Mouse (Mus musculus): ENCODE measurements at regions not wholly inside any gene's neighbourhood (a gene's known extent, or its start where the extent isn't known, plus 50 kb on each side); places are given as distances from the start of the nearest gene placed in this dataset.
A peak's percentile ranks its signal among the peaks of the same experiment; 100 is the strongest.
"Not testable (repeated sequence)": the region's sequence is repeated elsewhere in the genome, so short reads cannot be mapped to it uniquely, and the experiment has no call there.

DNA sequence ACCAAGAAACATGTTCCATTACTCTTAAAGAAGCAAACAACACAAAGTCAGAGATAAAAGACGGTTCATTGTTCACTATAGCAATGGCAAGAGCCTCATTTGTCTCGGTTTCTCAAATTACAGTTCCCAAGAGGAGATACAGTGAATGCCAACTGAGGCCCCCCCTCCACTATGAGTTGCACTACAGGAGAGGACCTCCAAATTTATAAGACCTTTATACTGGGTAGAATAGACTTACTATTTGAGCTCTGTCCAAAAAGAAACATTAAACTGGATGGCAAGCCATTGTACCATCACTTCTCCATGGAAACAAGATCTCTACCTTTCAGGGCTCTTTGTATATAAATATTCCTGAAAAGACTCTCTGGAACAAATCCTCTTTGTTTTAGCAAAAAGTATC lies 66.4 kb downstream of the Fundc1 start:
- H3K9me3 ChIP-seq (ENCODE audit: low read length), result no peaks in the 10 kb centered on the region
- 73% methylated on average over 2 of the region's 2 CpGs for WGBS
- TF ChIP-seq CTCF (IDR thresholded peaks at IDR 0.05), result no peak
- H3K4me1 ChIP-seq (ENCODE audit: insufficient read depth, low read length), result no peaks in the 10 kb centered on the region
- H3K27ac ChIP-seq (ENCODE audit: low read depth, low read length), result no peak overlapping the region
- no peaks in the 10 kb centered on the region for H3K36me3 ChIP-seq (ENCODE audit: insufficient read depth, low read length)
- no peak overlapping the region for H3K9ac ChIP-seq (replicated peaks; ENCODE audit: low read length, poor library complexity, severe bottlenecking)
- no peak overlapping the region for H3K4me2 ChIP-seq (ENCODE audit: low read depth, low read length, poor library complexity, severe bottlenecking)
- H3K27me3 ChIP-seq (ENCODE audit: insufficient read depth, low read length), result no peaks in the 10 kb centered on the region
- H3K4me3 ChIP-seq (ENCODE audit: low read depth, low read length), result no peak overlapping the region
- ATAC-seq (ENCODE audit: low FRiP score) (no peak), DNase-seq (ENCODE audit: low spot score) (no peak)

DNA sequence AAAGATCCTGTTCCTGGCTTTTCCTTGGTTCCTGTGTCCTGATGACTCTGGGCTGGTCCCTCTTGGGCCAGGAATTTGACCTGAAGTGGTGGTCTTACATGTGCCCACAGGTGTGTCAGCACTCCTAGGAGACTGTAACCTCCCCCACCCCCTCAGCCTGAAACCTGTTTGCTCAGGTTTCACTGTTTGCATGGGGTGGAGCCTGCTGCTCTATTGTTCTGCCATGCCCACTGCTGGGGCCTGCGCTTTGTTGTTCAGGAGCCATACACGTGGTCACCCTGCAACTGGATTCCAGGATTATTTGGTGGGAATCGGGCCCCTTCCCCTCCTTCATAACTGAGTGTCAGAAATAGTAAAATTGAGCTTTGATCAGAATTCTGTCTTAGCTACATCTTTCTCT lies 99.0 kb downstream of the Fundc1 start:
- ATAC-seq (ENCODE audit: low FRiP score); H3K9ac ChIP-seq (replicated peaks; ENCODE audit: low read length, poor library complexity, severe bottlenecking); DNase-seq (ENCODE audit: low spot score); H3K9me3 ChIP-seq (ENCODE audit: low read length); H3K36me3 ChIP-seq (ENCODE audit: insufficient read depth, low read length); H3K4me3 ChIP-seq (ENCODE audit: low read depth, low read length); H3K4me1 ChIP-seq (ENCODE audit: insufficient read depth, low read length); H3K27ac ChIP-seq (ENCODE audit: low read depth, low read length); H3K27me3 ChIP-seq (ENCODE audit: insufficient read depth, low read length); H3K4me2 ChIP-seq (ENCODE audit: low read depth, low read length, poor library complexity, severe bottlenecking): not testable (repeated sequence)
- 52% methylated on average over 3 of the region's 3 CpGs for WGBS

DNA sequence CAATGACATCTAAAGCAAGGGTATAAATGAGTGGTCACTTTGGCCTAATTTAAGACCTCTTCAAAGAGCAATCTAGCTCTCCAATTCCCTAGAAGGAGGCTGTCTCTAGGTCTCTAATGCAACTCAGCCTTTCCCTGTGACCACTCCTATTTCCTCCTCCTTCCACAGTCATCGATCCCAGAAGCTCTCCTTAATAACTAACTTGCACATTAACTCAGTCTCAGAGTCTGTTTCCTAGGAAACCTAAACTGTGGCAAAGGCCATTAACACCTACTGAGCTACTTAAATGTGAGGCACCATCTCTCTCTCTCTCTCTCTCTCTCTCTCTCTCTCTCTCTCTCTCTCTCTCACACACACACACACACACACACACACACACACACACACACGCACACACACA lies 115.6 kb downstream of the Fundc1 start:
- Histone ChIP-seq H3K36me3 (ENCODE audit: insufficient read depth, low read length) (no peaks in the 10 kb centered on the region), H3K9ac (replicated peaks; ENCODE audit: low read length, poor library complexity, severe bottlenecking) (no peak overlapping the region), H3K4me3 (ENCODE audit: low read depth, low read length) (no peak overlapping the region), H3K27me3 (ENCODE audit: insufficient read depth, low read length) (no peaks in the 10 kb centered on the region), H3K9me3 (ENCODE audit: low read length) (no peaks in the 10 kb centered on the region), H3K4me1 (ENCODE audit: insufficient read depth, low read length) (no peaks in the 10 kb centered on the region), H3K27ac (ENCODE audit: low read depth, low read length) (no peak overlapping the region), H3K4me2 (ENCODE audit: low read depth, low read length, poor library complexity, severe bottlenecking) (no peak overlapping the region)
- DNase-seq (ENCODE audit: low spot score), result peak; percentile 12
- TF ChIP-seq CTCF (IDR thresholded peaks at IDR 0.05), result no peak
- WGBS, result 60% methylated on average over 2 of the region's 2 CpGs
- ATAC-seq (ENCODE audit: low FRiP score), result 0 out of 2 replicates have a peak, but pooled peaks have one; percentile 27

DNA sequence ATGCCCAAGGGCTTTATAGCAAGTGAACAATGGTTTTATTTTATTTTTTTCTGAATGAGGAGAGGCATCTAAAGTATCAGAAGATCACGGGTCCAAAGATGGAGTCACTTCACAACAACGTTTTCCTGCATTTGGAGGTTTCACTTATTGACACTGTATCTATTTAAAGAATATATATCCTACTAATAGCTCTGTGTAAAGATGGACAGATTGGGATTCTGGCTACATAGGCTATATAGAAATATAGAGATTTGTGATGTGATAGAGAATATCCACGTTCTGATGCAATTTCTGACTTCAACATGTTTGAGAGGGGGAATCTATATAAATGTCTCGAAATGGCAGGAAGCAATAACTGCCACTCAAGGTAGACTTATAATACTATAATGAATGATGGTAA lies 96.0 kb upstream of the Efhc2 start:
- Histone ChIP-seq H3K9me3 (ENCODE audit: low read length) (no peaks in the 10 kb centered on the region), H3K27ac (ENCODE audit: low read depth, low read length) (no peak overlapping the region), H3K4me2 (ENCODE audit: low read depth, low read length, poor library complexity, severe bottlenecking) (no peak overlapping the region), H3K4me1 (ENCODE audit: insufficient read depth, low read length) (no peaks in the 10 kb centered on the region), H3K36me3 (ENCODE audit: insufficient read depth, low read length) (no peaks in the 10 kb centered on the region), H3K27me3 (ENCODE audit: insufficient read depth, low read length) (no peaks in the 10 kb centered on the region), H3K9ac (replicated peaks; ENCODE audit: low read length, poor library complexity, severe bottlenecking) (no peak overlapping the region), H3K4me3 (ENCODE audit: low read depth, low read length) (no peak overlapping the region)
- ATAC-seq (ENCODE audit: low FRiP score) (no peak), DNase-seq (ENCODE audit: low spot score) (no peak)
- TF ChIP-seq CTCF (IDR thresholded peaks at IDR 0.05), result no peak
- whole genome bisulfite sequencing, result 65% methylated on average over 4 of the region's 4 CpGs

DNA sequence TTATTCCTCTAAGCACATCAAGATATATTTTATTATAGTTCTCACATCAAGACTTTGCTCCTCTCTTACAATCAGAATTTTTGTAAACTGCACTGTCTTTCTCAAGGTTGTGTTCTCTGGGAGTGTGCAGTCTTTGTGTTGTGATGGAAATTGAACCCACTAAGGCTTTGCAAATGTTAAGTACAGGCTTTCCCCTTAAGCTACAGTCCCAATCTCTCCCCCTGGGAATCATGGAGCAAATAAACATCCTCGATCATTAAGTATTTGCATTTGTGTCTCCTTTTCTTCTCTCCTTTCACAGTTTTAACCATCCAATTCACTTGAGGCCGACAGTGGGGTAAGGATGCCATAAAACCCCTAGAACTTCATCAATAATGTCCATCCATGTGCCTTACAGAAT lies 85.1 kb upstream of the Efhc2 start:
- no peak overlapping the region for H3K27ac ChIP-seq (ENCODE audit: low read depth, low read length)
- TF ChIP-seq CTCF (IDR thresholded peaks at IDR 0.05), result no peak
- H3K9me3 ChIP-seq (ENCODE audit: low read length), result no peaks in the 10 kb centered on the region
- no peaks in the 10 kb centered on the region for H3K27me3 ChIP-seq (ENCODE audit: insufficient read depth, low read length)
- no peaks in the 10 kb centered on the region for H3K36me3 ChIP-seq (ENCODE audit: insufficient read depth, low read length)
- no peaks in the 10 kb centered on the region for H3K4me1 ChIP-seq (ENCODE audit: insufficient read depth, low read length)
- 72% methylated on average over 2 of the region's 2 CpGs for WGBS
- H3K4me2 ChIP-seq (ENCODE audit: low read depth, low read length, poor library complexity, severe bottlenecking), result no peak overlapping the region
- no peak overlapping the region for H3K4me3 ChIP-seq (ENCODE audit: low read depth, low read length)
- no peak overlapping the region for H3K9ac ChIP-seq (replicated peaks; ENCODE audit: low read length, poor library complexity, severe bottlenecking)
- ATAC-seq (ENCODE audit: low FRiP score), result no peak
- DNase-seq (ENCODE audit: low spot score), result no peak

All from midbrain, postnatal 0 days (tissue).